Mouse (Mus musculus): ENCODE measurements around the gene Ccdc92b. TPM values are rescaled to one million over a fixed set of nuclear protein-coding genes. Genes with fewer than 3 reads are reported as not detected.

Ccdc92b gene
- total RNA-seq, 2 experiments from 2014 or later = 9.5 to 21.0 TPM

DNA sequence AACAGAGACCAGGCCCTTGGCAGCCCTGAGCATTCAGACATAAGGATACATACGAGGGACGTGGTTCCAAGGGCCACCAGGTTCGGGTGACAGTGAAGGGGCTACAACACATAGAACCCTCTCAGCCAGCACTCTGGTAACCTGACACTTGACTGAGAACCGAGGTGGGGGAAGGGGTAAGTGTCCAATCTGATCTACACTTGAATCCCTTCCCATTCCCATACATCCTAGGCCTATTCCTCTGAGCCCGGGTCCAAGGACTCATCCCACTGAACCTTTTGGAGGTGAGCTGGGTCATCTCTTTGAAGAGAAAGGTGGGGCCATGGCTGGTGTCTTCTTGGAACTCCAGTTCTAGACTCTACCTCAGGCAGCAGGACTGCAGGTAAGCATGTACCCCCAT lies 9.3 kb upstream of the Ccdc92b start:
- no peak for ATAC-seq (replicated peaks; ENCODE audit: low FRiP score, poor library complexity, severe bottlenecking)

DNA sequence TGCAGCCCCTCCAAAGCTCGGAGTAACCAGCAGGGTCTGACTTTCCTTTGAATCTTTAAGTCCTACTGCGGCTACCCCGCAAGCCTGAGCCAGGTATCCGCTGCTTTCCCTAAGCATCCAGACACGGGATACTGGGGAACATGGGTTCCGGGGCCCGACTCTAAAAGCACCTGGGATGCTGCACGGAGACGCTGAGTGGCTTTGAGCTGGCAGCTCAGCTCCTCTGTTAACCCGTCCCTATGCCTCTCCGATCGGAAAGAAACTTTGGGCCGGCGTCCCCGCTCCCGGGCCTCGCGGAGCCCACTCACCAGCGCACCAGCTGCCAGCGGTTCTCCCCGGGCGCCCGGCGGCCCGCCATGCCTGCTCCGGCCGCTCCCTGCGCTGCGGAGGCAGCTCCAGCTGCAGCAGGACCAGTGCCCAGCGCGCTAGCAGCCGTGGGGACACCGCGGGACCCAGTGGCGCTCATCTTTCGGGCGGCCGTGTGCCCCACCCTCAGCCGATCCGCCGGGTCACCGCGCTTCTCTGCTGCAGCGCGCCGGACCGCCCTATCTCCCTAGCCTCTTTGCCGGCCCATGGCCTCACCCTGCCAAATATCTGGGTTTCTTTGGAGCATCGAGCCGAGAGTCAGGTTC lies 8.7 kb upstream of the Ccdc92b start, which contains the start of gene Rap1gap2:
Gene Rap1gap2, minus strand, starts transcription at position 371 of the 632 bp plus-strand sequence.
- ATAC-seq (replicated peaks; ENCODE audit: low FRiP score, poor library complexity, severe bottlenecking) = peak; percentile 85; the same call in 1 of the 2 replicates

DNA sequence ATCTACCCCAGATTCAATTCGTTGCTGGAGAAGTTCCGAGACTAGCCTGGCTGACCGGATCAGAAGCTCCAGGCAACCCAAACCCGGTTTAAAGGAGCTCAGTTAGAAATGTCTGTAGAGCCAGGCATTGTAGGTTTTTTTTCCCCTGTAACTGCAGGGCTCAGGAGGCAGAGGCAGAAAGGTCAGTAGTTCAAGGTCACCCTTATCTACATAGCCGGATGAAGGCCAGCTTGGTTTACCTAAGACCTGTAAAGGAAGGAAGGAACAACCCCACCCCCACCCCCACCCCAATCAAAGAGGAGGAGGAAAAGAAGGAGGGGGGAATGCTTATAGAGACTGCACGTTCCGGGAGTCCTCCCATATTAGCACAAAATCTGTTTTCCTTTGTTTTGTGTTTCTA lies 8.0 kb upstream of the Ccdc92b start:
- no peak for ATAC-seq (replicated peaks; ENCODE audit: low FRiP score, poor library complexity, severe bottlenecking)

DNA sequence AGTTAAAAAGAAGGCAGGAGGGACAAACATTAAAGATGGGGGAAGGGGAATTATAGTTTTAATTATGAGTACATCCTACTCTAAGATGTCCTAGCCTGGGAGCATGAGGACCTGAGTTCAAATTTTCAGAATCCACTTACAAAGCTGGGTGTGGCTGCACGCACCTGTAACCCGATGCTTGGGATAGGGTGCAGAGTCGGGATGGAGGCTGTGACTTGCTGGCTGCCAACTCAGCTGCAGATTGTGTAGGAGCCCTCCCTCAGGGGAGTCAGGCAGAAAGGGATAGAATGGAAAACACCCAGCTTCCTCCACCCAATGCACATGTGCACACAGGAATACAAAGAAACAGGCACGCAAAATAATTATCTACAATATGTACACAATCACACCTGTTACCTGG lies 6.0 kb upstream of the Ccdc92b start:
- ATAC-seq (replicated peaks; ENCODE audit: low FRiP score, poor library complexity, severe bottlenecking) = no peak

DNA sequence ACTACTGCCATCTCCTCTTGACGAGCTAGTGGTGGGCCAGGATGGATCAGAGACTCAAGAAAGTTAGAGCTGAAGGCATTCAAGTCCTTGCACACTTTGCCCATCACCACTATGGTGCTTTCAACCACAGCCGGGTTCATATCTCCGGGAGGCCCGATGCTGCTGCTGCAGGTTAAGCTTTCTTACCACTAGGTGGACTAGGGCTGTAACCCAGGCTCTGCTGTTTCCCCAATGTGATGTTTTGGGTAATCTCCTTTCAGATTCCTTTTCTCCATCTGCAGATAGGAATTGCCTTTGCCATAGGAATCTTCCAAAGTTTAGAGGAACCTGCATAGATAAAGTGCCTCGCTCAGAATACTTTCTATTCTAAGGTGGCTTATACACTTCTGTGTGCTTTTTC lies 3.8 kb upstream of the Ccdc92b start:
- ATAC-seq (replicated peaks; ENCODE audit: low FRiP score, poor library complexity, severe bottlenecking) = no peak

DNA sequence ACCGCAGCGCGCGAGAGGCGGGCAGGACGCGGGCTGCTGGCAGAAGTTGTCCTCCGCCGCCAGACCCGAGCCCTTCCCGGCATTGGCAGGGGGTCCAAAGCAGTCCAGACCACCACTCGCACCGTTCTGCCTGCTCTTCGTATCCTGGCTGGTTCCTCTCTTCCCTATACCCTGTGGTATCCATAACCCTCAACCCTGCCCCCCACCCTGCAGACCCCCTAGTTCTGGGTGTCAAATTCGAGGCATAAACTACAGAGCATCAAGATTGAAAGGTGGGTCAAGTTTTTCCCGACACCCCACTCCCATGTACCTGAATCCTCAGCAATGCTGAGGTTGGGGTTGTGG lies 523 bp downstream of the Ccdc92b start:
- ATAC-seq (replicated peaks; ENCODE audit: low FRiP score, poor library complexity, severe bottlenecking) = no peak

DNA sequence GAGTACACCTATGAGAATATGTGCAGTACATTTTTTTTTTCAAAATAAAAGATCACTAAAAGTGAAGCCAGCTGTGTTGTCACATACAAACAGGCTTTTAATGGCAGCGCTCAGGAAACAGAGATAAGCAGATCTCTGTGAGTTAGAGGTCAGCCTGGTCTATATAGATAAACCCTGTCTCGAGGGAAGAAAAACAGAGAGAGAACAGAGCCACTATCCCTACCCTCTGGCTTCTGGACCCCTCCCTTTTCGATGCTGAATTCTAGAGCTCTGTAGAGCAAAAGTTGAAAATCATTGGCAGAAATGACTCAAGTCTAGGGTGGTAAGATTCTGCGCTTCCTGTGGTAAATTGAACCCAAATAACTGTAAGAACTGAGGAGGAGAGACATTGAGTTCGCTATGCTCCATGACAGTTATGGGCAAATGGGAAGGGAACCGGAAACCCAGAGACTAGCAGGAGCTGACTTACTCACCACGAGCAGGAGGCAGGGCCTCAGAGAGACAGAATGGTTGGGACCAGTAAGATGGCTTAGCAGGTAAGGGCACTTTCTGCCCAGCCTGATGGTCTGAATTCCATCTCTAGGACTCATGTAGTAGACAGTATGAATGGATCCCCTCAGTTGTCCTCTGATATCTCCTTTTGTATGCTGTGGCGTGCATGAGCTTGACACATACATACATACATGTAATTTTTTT lies 2.7 kb downstream of the Ccdc92b start:
- ATAC-seq (replicated peaks; ENCODE audit: low FRiP score, poor library complexity, severe bottlenecking) = peak; percentile 89

DNA sequence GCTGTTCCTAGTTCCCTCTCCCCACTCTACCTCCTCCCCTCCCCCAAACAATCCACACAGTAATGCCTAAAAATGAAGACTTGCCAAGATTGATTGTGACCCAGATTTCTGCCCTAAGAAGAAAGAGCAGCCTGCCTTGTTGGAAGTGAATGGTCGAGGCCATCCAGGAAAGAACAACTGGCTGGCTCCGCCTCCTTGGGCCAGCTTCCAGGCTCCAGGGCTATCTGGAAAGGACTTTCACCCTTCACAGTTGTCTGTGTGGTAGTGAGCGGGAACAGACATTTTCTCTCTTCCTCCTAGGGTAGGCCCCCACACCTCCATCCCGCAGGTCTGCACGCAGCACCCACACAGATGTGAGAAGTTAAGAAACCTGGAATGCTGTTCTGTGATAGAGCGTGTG lies 4.3 kb downstream of the Ccdc92b start:
- ATAC-seq (replicated peaks; ENCODE audit: low FRiP score, poor library complexity, severe bottlenecking) = 0 out of 2 replicates have a peak, but pooled peaks have one; percentile 20

DNA sequence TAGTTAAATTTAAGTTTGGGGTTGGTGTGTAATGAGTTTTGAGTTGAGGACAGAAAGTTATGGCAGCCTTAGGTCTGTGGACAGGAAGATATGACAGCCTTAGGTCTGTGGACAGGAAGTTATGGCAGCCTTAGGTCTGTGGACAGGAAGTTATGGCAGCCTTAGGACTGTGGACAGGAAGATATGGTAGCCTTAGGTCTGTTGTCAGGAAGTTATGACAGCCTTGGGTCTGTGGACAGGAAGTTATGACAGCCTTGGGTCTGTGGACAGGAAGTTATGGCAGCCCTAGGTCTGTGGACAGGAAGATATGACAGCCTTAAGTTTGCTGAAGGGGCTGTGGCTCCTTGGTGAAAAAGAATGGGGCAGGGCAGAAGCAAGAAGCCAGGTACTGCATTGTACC lies 5.9 kb downstream of the Ccdc92b start:
- ATAC-seq (replicated peaks; ENCODE audit: low FRiP score, poor library complexity, severe bottlenecking) = no peak

DNA sequence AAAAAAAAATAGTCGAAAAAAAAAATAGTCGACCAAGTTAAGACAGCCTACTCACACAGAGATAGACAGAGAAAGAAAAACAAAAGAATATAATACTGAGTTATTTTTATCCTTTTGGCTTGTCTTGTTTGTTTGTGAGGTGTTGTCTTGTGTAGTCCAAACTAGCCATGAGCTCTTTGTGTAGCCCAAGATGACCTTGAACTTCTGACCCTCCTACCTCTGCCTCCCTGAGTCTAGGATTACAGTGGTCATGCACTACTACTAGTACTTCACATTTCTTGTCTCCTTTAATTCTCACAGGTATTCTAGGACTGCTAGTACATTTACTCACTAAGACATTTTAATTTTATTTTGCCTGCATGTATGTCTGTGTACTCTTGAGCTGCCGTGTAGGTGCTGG lies 8.1 kb downstream of the Ccdc92b start:
- ATAC-seq (replicated peaks; ENCODE audit: low FRiP score, poor library complexity, severe bottlenecking) = no peak

DNA sequence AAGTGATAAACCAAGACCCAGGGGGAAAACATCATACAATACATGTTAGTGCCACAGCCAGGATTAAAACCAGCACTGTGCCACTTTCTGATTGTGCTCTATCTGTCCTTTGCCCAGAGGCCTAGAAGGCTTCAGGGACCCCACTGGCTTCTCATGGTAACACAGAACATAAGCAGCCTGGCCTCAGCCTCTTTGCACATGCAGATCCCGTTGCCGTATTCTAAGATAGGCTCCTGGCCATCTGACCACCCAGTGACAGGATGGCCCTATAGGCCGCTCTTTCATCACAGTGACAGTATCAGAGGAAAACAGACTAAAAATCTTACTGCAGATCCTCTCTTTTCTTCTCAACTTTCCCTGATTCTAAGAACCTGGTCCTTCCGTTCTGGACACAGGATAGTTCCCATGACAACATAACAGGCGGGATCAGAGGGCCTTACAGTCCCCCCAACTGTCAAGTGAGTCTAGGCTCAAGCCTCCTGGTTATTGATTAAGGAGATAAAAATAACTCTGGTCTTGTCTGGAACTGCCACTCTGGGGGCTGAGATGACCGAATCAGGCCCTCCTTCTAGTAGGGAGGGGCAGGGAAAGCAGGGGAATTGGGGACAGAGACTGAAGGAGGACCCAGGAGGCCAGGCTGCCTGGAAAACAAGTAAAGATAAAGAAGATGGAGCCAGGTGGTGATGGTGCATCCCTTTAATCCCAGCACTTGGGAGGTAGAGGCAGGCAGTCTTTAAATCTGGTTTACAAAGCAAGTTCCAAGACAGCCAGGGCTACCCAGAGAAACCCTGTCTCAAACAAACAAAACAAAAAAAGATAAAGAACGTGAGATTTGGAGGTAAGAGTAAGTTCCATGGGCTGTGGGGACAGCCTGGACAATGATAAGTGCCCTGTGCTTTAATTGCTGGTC lies 12.7 kb downstream of the Ccdc92b start:
- ATAC-seq (replicated peaks; ENCODE audit: low FRiP score, poor library complexity, severe bottlenecking) = no peak

DNA sequence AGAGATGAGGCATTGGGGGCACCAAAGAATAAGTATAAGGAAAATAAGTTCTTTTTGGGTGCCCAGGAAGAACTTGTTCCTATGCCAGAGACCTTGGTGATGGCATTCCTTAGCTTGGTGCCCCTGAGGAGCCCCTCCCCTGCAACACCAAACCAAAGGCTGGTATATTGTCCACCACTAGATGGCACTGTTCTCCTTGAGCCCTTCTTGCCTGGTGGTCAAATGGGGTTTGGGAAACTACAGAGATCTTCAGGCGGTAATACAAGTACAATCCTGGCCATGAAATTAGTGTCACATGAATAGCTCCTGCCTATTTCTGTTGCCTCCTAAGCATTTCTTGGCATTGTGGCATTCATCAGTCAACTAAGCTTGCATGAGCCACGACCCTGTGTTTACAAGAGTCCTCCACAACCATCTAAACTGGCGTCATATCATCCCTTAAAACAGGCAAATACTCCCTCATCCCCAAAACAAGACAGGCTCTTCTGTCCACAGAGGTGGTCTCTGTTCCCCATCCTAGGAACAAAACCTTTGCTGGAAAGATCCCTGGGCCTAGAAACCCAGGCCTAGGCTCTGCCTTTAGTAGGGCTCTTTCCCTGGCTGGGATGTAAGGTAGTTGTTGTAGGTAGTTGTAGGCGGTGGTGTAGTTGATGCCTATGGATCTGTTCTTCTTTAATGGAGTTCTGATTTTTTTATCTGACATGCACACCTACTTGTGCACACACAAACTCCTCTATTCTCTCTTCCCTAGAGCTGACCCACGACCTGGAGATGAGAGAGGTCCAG lies 15.3 kb downstream of the Ccdc92b start:
- ATAC-seq (replicated peaks; ENCODE audit: low FRiP score, poor library complexity, severe bottlenecking) = peak; percentile 66

DNA sequence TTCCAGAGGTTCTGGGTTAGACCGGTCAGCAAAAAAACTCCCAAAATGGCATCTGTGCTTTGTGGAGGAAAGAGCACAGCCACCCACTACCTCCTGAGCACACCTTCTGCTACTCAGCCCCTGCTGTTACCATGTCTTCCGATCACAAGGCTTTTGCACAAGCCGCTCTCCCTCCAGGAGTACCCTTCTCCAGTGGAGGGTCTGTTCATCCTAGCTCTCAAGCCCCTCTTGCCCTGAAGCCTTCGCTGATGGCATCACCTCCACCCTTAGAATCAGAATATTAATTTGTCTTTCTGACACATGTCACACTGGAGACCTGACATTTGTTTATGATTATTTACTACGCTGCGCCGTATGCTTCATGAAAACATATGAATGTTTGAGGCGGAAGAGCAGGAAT lies 18.1 kb downstream of the Ccdc92b start:
- no peak for ATAC-seq (replicated peaks; ENCODE audit: low FRiP score, poor library complexity, severe bottlenecking)

DNA sequence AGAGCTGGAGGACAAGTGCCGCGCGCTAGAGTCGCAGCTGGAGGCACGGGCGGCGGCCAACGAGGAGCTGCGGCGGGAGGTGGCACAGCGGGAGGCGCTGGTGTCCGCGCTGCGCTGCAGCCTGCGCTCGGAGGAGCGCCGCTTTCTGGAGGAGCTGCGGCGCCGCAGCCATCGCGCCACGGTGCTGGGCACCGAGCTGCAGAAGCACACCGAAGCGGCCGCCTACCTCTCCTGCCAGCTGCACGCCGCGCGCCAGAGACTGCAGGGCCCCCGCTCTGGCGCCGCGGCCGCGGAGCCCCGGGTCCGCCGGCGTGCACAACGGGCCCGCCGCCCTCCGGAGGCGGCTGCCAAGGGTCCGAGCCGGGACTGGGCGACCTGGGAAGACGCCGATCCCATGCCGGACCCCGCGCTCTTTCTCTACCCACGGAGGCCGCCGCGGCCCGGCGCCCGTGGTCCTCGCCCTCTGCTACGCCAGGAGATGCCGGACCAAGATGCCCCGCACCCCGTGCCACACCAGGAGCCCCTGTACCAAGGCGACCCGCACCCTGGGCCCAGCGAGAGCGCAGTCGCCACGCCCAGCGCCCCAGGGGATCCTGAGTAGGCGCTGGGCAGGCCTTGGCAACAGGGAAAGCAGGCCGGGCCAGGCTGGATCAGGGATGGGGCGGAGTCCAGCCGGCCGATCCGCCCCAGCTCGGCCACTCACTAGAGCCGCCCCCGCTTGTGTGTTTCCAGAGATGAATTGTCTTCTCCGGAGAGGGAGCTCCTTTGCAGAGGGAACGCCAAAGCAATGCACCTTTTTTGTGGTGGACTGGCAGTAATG lies 18.8 kb downstream of the Ccdc92b start:
- 0 out of 2 replicates have a peak, but pooled peaks have one; percentile 28 for ATAC-seq (replicated peaks; ENCODE audit: low FRiP score, poor library complexity, severe bottlenecking)

DNA sequence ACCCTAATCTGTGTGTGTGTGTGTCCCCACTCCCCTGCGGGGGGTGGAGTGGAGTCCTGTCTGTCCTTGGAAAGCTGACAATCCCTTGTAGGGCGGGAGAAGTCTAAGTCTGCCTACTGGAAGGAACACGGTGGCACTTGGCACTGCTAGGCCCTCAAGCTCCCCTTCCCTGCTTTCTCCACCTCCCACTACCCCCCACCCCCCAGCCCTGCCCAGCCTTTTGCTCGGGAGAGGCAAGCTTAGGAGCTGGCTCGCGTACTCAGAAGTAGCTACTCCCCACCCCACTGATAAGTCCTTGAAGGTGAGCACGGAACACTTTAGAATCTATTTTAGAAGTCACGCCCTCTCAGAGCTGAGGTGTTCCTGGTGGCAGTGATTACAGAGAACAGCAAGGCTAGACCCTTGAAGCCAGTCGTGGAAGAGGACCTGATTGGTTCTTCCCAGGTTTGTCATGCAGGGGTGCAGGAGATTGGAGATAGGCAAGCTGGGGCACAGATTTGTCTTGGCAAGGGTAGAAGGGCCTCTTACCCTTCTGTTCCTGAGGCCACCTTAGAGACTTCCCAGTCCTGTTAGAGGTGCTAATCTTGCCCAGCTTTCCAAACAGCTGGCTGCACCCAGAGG lies 19.5 kb downstream of the Ccdc92b start:
- no peak for ATAC-seq (replicated peaks; ENCODE audit: low FRiP score, poor library complexity, severe bottlenecking)

DNA sequence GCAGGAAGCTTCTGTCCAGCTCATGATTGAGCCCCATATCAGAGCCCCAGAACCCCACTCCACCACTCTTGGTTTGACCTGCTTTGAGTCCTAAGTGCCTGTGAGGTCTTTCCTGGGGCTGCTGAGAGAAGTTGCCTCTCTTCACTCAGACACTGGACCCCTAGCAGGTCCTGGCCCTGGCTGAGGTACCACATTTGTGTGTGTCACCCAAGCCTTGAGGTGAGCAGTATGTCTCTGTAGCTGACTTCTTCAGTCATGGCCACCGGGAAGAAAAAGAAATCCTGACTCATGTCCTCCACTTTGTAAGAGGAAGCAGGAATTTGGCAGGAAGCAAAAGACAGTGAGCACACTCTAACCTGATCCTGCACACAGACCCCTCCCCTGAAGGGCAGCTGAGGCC lies 20.2 kb downstream of the Ccdc92b start:
- ATAC-seq (replicated peaks; ENCODE audit: low FRiP score, poor library complexity, severe bottlenecking) = no peak

DNA sequence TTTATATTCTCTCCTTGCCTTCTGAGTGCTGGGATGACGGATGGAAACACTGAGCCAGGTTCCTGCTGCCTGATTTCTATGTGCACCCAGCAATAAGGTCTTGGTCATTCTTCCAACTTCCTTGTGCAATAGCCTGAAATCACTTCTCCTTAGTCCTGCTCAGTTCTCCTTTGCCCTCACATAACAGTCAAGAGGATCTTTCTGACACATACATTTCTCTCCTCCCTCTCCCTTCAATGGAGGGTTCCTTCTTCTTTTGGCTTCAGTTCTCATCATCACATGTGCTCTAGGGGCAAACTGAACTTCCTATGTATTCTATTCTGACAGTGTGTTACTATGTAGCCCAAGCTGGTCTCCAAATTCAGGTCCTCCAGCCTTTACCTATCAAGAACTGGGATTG lies 28.6 kb downstream of the Ccdc92b start:
- no peak for ATAC-seq (replicated peaks; ENCODE audit: low FRiP score, poor library complexity, severe bottlenecking)

DNA sequence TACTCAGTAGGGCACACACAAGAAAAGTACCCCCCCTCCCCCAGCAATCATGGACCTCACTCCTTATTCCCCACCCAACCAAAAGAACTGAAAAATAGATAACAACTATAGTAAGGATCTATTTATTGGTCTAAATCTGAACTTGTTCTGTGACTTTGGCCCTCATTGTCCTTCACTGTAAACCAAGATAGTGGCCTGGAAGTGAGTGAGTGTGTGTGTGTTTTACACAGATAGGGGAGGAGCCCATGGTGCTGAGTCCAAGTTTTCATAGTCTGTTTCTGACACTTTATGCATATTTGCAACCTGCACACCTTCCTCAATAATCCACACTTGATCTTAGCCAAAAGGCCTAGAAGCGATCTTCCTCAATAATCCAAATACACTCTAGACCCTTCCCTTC lies 29.3 kb downstream of the Ccdc92b start:
- ATAC-seq (replicated peaks; ENCODE audit: low FRiP score, poor library complexity, severe bottlenecking) = peak; percentile 46

All from erythroid progenitor cell, adult 5-6 weeks (primary cell).